Mouse (Mus musculus) layer of hippocampus, postnatal 25 days (tissue): ENCODE measurements at regions not wholly inside any gene's neighbourhood (a gene's known extent, or its start where the extent isn't known, plus 50 kb on each side); places are given as distances from the start of the nearest gene placed in this dataset.
A peak's percentile ranks its signal among the peaks of the same experiment; 100 is the strongest.

Source experiments
- DNase-seq, 2 experiments: peaks; one replicate each; pipeline ENCODE4 v3.0.0; 2022; ENCODE audit warnings: mixed read lengths in 2 of 2, low spot score in 1 of 2; ENCODE audit errors: extremely low spot score in 1 of 2

DNA sequence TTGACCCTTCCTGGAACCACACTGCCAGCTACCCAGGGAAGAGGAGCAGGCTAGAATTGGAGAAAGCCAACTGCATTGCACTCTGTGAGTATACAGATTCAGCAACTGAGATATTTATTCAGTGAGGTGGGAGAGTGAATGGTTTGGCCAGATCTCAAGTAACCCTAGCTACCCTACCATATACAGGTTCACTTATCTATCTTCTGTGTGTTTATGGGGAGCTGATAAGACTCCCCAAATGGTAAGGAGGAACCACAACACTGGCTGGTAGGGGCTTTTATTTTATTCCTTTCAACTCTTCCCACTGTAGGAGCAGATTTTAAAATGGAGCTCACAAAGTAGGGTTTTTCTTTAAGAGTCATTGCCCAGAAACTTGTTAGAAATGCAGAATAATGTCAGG, 62.9 kb downstream of the Arrdc3 start:
- DNase-seq = no peak

DNA sequence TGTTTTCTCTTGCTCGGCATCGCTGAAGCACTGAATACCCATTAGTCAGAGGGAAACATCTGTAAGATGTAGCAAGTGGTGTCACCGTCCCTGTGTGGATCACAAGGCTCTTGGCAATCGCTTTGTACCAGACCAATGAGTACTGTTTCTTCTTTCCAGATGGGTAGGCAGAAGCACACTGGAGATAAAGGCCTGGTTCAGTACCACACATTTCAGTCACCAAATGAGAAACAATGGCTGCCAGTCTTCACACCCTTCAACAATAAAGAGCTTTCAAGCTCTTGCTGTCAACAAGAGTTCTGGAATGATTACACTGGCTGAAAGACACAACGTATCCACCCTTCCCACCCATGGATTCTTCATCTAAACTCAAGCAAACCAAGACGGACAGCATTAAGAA, 64.5 kb downstream of the Arrdc3 start:
- DNase-seq = no peak

DNA sequence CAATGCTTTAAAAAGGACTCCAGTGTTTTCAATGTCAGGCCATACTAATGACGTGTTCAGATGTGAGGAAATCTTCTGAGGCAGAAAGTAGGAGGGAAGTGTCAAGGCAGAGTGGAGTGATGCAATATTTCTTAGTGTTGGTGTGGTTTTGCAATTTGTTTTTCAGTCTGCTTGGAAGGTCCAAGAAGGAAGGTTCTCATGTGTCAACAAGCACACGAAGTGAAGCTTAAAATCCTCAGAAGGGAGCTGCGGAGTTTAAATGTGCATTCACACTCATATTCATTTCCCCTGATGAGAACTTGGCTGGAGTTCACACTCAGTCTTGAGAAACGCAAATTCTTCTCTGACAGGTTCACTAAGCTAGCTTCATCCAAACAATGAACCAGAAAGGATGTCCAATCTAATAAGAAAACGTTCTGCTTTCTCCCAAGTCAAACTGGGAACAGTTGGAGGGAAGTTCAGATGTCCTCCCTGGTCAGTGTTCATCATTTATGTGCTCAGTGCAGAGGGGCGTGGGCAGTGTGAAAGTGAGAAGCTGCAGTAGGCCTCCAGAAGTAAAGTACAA, 66.0 kb downstream of the Arrdc3 start:
- no peak for DNase-seq

DNA sequence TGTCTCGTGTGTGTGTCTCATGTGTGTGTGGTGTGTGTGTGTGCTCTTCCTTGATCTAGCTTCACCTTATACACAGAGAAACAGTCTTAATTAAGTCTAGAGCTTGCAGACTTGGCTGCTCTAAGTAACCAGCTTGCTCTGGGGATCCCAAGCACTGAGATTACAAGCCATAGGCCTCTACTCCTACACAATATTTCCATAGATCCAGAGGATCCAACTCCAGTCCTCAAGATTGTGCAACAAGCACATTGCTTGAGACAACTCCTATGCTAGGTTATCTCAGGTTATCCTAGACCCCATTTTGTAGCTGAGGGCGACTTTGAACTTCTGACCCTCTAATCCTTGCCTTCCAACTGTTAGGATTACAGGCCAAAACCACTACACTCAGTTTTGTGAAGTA, 67.1 kb downstream of the Arrdc3 start:
- no peak for DNase-seq

DNA sequence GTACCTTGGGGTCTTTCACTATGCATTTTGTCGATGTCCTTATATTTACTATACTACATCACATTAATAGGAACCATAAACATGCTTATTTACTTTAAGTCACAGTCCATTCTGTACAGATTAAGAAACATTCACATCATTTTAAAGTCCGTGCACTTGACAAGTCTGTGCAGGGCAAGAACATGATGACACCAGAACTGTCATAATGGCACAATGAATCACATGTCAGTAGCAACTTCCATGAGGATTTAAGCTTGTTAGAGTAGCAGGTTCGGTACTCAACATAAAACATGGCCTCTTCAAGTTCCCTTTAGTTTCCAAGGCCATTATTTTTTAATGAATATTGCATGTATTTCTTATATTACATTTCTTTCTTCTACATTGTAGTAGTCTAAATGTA, 67.6 kb downstream of the Arrdc3 start:
- no peak for DNase-seq

DNA sequence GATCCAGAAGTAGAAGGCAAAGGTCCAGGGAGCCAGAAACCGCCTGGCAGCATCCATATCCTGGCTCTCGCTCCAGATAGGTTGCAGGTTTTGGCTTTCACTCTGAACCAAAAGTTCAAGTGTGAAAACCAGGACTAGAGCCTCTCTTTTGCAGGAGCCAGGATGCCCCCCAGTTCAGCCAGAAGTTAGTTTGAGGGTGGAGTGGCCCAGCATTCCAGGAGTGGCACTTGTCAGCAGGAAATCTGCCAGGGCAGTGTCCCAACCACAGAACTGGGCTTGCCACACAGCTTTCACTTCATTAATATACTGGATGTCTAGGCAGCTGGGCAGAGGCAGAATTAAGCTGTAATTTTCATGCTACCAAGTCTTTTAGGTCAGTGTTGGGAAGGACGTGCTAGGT, 68.1 kb downstream of the Arrdc3 start:
- no peak for DNase-seq

DNA sequence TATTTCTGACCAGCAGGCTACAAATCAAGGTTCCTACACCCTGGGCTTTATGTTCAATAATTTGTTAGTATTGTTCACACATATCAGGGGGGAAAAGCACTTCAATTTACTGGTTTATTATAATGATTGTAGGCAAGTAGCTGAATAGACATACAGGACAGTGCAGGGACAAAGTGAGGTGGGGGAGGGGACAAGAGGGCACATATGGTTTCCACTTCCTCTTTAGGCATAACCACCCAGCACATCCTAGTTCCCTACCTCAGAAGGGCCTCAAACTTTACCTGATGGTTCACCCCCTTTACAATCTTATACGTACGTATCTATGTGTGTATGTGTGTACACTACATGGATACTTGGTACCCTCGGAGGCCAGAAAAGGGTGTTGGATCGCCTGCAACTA, 69.7 kb downstream of the Arrdc3 start:
- no peak for DNase-seq

DNA sequence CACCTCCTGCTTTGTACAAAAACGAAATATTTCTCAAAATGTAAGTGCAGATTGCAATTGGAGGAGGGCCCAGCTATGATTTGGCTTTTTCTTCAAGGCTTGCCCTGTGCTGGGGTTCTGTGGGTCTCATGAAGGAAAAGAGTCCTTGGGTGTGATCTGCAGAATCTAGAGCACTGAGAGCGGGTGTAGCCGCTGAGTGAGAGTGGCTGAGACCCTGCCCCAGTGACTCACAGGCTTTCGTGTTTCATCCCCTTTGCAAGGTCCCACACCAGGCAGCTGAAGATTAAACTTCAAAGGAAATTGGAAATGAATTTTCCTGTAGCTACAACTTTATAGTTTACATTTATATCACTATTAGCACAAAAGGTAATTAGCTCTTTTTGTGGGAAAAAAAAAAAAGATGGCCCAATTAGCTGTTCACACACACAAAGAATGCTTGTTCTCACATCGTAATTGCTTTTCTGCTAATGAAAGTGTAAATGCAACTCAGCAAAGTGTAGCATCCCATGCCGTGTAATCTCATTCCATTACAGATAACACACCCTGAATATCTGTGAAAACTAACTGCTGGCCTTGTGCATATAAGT, 71.0 kb downstream of the Arrdc3 start:
- DNase-seq = no peak

DNA sequence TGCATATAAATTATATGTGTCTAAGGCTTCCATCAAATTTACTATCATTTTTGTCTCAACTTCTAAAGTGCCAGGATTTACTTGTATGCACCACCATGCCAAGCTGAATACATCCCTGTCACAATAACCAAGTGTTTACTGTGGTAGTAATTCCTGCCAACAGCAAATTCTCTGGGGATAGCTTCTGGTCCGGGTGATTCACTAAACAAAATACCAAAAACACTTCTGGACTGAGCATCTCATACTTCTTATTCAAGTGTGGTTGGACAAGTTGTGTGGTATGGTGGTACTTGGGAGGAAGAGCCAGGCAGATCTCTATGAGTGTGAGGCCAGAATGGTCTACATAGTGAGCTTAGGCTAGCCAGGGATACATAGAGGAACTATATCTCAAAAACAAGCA, 73.8 kb downstream of the Arrdc3 start:
- DNase-seq = no peak

DNA sequence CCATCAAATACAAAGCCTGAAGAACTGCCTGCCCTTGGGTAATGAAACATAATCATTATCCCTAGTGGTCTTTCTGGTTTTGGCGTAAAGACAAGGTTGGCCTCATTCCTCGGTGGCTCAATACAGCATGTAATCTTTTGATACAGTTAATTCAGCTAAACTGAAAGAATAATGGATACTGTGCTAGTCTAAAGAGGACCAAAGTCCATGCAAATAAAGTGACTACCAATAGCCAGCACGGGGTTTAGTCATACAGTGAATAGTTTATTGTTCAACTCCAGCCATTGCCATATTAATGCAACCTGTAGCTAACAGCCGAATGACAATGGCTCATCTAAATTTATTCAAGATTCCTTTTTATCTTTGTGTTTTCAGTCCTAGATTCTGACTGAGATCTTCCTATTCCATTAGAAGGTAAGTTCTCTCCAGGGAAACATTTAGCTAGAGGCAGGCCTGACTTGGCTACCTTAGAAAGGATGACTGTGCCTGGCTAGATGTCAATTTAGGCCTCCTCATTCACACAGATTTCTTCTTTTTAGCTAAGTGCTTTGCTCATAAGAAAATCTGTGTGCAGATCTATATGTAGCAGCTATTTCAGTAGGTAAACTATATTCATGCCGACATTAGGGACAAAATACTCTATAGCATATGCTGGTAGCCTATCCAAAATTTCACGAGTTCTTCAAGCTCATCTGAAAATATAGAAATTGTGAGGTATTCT, 74.4 kb downstream of the Arrdc3 start:
- no peak for DNase-seq

DNA sequence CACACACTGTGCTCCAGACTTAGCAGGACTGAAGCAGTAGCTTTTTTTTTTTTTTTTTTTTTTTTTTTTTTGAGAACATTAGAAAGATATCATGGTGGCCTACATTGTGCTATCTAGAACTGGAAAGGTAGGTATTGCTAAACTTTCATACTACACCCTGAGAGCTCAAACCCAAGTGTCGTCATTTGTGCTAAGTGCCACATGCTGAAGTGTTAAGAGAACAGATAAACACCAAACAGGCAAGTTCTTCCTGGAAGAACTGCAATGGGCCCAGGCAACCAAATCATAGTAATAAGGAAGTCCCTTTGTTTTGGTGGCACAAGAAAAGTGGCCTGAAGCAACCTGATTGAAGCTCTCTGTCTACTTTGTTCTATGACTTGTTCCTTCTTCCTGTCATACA, 76.6 kb downstream of the Arrdc3 start:
- DNase-seq = no peak

DNA sequence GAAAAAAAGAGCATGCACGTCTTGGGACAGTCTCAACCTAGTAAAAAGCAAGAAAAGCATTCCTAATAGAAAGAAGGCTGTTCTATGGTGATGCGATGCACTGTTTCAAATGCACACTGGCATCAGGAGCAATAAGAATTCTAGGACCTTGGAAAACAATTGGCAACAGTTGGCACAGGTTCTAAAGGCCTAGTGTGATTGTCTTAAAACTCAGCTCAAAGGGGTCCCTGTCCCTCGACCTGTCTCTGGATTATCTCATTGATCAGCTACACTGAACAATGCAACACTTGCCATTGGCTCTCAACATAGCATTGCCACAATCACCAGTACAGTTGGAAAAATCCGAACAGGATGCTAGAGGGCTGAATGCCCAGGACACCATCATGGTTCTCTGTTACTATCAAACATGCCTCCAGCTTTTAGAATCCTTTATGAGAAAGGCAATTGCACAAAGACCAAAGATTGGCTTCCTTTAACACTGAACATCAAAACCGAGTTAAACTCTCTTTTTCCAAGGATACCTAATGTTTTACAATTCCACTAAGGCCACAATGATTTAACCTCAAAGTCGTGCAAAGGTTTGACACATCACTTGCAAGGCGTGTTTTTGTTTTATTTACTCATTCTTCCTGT, 78.9 kb downstream of the Arrdc3 start:
- DNase-seq = no peak

DNA sequence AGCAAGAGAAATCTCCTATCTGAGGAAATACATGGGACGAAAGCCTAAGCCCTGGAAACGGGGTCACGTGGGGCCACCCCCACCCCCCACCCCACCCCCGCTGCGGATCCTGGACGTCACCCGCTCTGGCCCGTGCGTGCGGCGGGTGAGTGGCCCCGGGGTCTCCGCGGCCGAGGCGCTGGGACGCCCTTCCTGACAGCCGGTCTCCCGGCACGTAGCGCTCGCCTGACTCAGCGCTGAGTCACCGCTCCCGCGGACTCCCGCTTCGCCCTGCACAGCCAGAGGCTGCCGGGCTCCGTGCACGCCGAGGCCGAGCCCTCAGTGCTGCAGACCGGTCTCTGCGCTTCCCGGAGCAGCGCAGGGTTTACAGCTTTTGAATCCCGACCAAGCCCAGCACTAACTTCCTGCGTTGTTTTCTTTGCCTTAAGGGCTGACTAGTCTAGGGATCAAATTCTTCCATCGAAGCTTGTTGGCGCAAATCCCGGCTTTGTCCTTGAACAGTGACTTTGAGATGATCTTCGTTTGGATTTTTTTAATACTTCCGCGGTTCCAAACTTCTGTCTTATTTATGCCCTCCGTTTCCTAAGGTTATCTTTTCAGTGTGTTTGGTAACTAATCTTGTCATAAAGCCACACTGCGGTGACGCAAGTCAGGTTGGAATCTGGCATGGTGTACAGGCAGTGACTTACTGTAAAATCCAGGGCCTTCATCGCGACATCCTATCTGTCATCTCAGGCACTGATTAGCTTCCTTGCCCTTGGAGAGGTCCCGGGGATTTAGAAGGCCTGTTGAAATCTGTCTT, 79.8 kb downstream of the Arrdc3 start:
- DNase-seq = peak; percentile 42 to 53

DNA sequence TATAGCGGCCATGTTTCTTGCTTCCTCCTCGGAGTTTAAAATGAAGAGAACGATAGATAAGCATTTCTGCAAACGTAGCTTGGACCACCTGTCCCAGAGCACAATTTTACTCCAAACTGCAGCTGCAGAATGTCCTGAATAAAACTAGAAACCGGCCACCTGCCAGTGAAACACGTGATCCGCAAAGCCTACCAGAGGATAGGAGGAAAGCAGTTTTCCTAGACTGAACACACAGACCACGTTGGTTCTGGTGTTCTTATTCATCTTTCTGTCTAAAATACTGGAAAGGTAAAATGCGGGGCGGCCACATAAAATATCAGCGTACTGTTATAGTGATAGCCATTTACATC, 80.4 kb downstream of the Arrdc3 start:
- DNase-seq = no peak

DNA sequence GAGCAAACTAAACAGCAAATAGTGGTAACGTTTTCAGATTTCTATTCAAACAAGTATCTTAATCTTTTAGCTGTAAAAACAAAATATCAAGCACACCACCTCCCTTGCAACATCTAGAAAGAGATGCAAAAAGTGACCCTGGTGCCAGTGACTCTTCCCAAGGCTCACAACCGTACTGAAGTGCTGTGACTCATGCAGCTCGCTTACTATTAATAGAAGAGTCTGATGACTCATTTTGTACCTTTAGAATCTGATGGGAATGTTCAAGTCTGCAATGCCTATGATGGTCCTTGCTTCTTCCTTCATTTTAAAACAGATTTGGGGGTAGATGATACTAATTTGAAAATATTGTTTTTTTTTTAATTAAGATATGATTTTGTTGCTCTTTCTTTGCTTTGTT, 88.5 kb downstream of the Arrdc3 start:
- DNase-seq = no peak

DNA sequence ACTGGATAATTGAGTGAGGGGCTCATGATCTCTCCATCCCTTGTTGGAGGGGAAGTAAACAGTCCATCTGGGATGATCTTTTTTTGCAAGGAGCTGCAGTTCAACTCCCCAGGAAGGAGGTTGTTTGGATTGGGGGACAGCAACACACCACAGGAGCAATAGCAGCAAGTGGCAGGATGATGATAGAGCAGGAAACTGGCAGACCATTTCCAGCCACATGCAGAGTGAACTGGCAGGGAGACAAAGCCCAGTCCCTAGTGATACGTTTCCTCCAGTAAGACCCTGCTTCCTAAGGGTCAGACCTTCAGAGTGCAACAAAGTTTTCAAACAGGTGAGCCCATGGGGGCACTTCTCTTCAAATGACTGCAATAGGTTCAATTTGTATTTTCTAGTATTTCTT, 91.2 kb downstream of the Arrdc3 start:
- DNase-seq = no peak

DNA sequence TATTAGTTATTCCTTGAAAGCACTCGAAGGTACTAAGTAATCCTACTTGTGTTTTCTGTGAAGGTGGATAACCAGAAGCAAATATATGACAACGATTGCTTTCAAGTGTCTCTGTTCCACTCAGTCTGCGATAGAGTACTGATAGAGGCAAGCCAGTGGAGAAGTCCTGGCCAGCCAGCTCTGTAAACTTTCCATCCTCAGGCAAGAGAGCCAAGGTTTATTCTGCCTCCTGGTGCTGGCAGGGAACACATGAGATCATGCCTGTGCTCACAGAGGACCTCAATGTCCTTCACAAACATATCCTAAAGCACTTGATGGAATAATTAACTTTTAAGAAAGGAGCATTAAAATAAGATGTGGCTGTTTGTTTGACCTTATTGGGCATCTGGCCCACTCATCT, 94.1 kb downstream of the Arrdc3 start:
- no peak for DNase-seq

DNA sequence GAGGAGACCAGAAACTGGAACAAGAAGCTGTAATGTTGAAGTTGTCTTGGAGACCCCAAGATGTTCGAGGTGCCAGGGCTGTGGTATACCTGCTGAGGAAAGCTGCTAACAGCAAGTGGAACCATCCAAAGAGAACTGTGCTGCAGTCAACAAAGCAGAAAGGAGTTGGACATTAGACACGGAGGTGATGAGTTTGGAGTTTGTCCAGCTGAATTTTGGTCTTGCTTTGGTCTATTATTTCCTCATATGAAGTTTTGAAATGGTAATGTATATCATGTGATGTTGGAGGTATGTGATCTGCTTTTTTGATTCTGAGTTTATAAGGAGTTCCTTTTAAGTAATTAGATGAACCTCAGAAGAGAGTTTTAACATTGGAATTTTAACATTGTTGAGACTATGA, 98.0 kb downstream of the Arrdc3 start:
- DNase-seq = no peak

DNA sequence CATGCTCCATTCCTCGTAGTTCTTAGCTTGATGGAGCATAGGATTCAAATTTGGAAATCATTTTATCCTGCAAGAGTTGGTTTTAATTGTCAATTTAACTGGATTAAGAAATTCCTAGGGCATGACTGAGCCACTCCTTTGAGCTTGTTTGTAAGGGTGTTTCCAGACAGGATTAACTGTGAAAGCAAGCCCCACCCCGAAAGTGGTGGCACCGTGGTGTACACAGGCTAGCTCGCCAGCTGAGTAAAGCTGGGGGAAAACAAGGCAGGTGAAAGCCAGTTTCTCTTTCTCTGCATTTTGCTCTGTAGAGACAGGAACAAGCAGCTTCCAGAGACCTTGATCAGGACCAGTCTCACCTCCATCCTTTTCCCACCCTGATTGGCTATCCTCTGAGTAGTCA, 103.5 kb downstream of the Arrdc3 start:
- no peak for DNase-seq

DNA sequence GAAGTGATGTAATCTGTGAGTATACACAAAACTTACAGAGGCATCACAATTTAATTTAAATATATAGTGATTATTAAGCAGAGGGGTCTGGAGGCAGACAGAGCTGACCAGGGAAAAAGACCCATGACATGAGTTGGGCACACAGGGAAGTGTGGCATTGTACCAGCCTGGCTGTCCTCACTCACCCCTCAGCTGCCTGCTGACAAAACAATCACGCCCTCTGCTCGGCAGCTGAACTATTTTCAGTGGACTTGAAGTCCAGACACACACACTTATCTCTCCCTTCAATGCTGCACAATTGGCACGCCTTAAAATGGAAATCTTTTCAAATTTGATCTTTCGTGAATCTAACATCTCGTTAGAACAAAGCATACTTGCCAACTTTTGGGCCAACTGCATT, 106.6 kb downstream of the Arrdc3 start:
- DNase-seq = no peak

DNA sequence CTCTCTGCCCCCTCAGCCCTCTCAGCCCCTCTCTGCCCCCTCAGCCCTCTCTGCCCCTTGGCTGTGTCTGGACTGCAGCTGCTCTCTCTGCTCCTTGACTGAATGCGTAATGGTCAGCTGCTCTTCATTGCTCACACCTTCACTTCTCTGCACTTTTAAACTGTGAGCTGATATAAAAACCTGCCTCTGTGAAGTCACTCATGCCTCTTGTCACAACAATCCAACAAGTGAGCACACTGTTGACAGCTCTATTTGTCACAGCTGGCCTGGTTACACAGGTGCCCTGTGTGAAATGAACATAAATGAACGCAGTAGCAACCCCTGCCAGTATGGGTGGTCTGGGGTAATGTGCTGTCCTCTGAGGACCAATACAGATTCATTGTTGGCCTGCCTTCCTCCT, 109.2 kb downstream of the Arrdc3 start:
- no peak for DNase-seq
